Mouse (Mus musculus): ENCODE measurements around the gene Kctd12b. TPM values are rescaled to one million over a fixed set of nuclear protein-coding genes. Genes with fewer than 3 reads are reported as not detected.
"Not testable (repeated sequence)": the region's sequence is repeated elsewhere in the genome, so short reads cannot be mapped to it uniquely, and the experiment has no call there.

Kctd12b gene
- 4.0 and 4.8 TPM in 2 replicates for polyA plus RNA-seq (2015; fragmentation: Nextera tagmentation; extraction: Ambion mirVana)

- Histone ChIP-seq H3K4me2 (peak within 1 kb of the TSS; percentile 35), H3K4me3 (peak within 1 kb of the TSS; percentile 26), H3K36me3 (replicated peaks) (no peaks in the 10 kb centered on the region), H3K27ac (peak within 1 kb of the TSS; percentile 20; the same call in 1 of the 2 replicates), H3K9ac (no peak within 1 kb of the TSS), H3K27me3 (replicated peaks) (no peaks in the 10 kb centered on the region), H3K9me3 (no peaks in the 10 kb centered on the region), H3K4me1 (no peaks in the 10 kb centered on the region)
- WGBS = 23% methylated on average over 11 of the region's 11 CpGs
- 0 out of 2 replicates have a peak, but pooled peaks have one; percentile 48 for ATAC-seq (replicated peaks)
Measured at GRCm38 (mm10) chrX:153695782-153696395, at the start of gene Kctd12b. Kctd12b (minus strand) TSS chrX:153696391.

GRCm38 (mm10) chrX:153742493-153742892, 46.3 kb upstream of the Kctd12b start:
- Histone ChIP-seq H3K4me1 (no peaks in the 10 kb centered on the region), H3K36me3 (replicated peaks) (no peaks in the 10 kb centered on the region), H3K27ac (no peak overlapping the region), H3K27me3 (replicated peaks) (no peaks in the 10 kb centered on the region), H3K4me3 (no peak overlapping the region), H3K9ac (no peak overlapping the region), H3K4me2 (no peak overlapping the region), H3K9me3 (no peaks in the 10 kb centered on the region)
- 86% methylated on average over 3 of the region's 3 CpGs for WGBS
- ATAC-seq (replicated peaks) = no peak

- no peak overlapping the region for H3K4me2 ChIP-seq
- ATAC-seq (replicated peaks) = no peak
- H3K36me3 ChIP-seq (replicated peaks) = no peaks in the 10 kb centered on the region
- H3K27me3 ChIP-seq (replicated peaks) = no peaks in the 10 kb centered on the region
- H3K27ac ChIP-seq = no peak overlapping the region
- H3K9me3 ChIP-seq = no peaks in the 10 kb centered on the region
- H3K4me1 ChIP-seq = no peaks in the 10 kb centered on the region
- 77% methylated on average over 4 of the region's 4 CpGs for WGBS
- H3K4me3 ChIP-seq = no peak overlapping the region
- H3K9ac ChIP-seq = no peak overlapping the region
Measured at GRCm38 (mm10) chrX:153735697-153736096, 39.5 kb upstream of the Kctd12b start.

GRCm38 (mm10) chrX:153724400-153724799, 28.2 kb upstream of the Kctd12b start:
- 35% methylated on average over 3 of the region's 3 CpGs for WGBS
- peak; percentile 32; the same call in 1 of the 2 replicates for ATAC-seq (replicated peaks)

GRCm38 (mm10) chrX:153723110-153723916, 27.1 kb upstream of the Kctd12b start, which contains the start of gene Nbdy:
Nbdy (plus strand) TSS chrX:153723590.
- ATAC-seq (replicated peaks) = peak; percentile 97
- Histone ChIP-seq H3K9ac (peak within 1 kb of the TSS; percentile 61), H3K9me3 (no peaks in the 10 kb centered on the region), H3K27me3 (replicated peaks) (no peaks in the 10 kb centered on the region), H3K4me2 (peak within 1 kb of the TSS; percentile 54), H3K4me1 (0 out of 2 replicates have a peak, but pooled peaks cover 2% of the 10 kb centered on the region), H3K36me3 (replicated peaks) (no peaks in the 10 kb centered on the region), H3K4me3 (peak within 1 kb of the TSS; percentile 55), H3K27ac (peak within 1 kb of the TSS; percentile 87)
- WGBS = 20% methylated on average over 32 of the region's 32 CpGs

More at GRCm38 (mm10) chrX:153724400-153724799, 28.2 kb upstream of the Kctd12b start:
- Histone ChIP-seq H3K36me3 (replicated peaks) (no peaks in the 10 kb centered on the region), H3K9ac (0 out of 2 replicates have a peak overlapping the region, but pooled peaks have one; percentile 22), H3K27me3 (replicated peaks) (no peaks in the 10 kb centered on the region), H3K4me1 (0 out of 2 replicates have a peak, but pooled peaks cover 2% of the 10 kb centered on the region), H3K4me3 (peak overlapping the region; percentile 55), H3K4me2 (peak overlapping the region; percentile 54), H3K27ac (0 out of 2 replicates have a peak overlapping the region, but pooled peaks have one; percentile 50), H3K9me3 (no peaks in the 10 kb centered on the region)

GRCm38 (mm10) chrX:153719602-153720001, 23.4 kb upstream of the Kctd12b start:
- Histone ChIP-seq H3K4me3 (no peak overlapping the region), H3K4me2 (no peak overlapping the region), H3K27me3 (replicated peaks) (no peaks in the 10 kb centered on the region), H3K9ac (no peak overlapping the region), H3K9me3 (no peaks in the 10 kb centered on the region), H3K27ac (no peak overlapping the region), H3K36me3 (replicated peaks) (no peaks in the 10 kb centered on the region), H3K4me1 (no peaks in the 10 kb centered on the region)
- no peak for ATAC-seq (replicated peaks)
- 32% methylated on average over 4 of the region's 4 CpGs for WGBS

- no peaks in the 10 kb centered on the region for H3K27me3 ChIP-seq (replicated peaks)
- no peak for ATAC-seq (replicated peaks)
Measured at GRCm38 (mm10) chrX:153716716-153717115, 20.5 kb upstream of the Kctd12b start.

GRCm38 (mm10) chrX:153707735-153708134, 11.5 kb upstream of the Kctd12b start:
- WGBS = 25% methylated on average over 4 of the region's 4 CpGs
- no peaks in the 10 kb centered on the region for H3K4me1 ChIP-seq
- no peaks in the 10 kb centered on the region for H3K27me3 ChIP-seq (replicated peaks)
- H3K4me2 ChIP-seq = no peak overlapping the region
- H3K9me3 ChIP-seq = no peaks in the 10 kb centered on the region
- H3K4me3 ChIP-seq = no peak overlapping the region
- no peak overlapping the region for H3K27ac ChIP-seq
- peak; percentile 75 for ATAC-seq (replicated peaks)
- no peak overlapping the region for H3K9ac ChIP-seq
- no peaks in the 10 kb centered on the region for H3K36me3 ChIP-seq (replicated peaks)

More at GRCm38 (mm10) chrX:153716716-153717115, 20.5 kb upstream of the Kctd12b start:
- no peaks in the 10 kb centered on the region for H3K9me3 ChIP-seq
- H3K36me3 ChIP-seq (replicated peaks) = no peaks in the 10 kb centered on the region
- H3K4me1 ChIP-seq = no peaks in the 10 kb centered on the region
- H3K4me2 ChIP-seq = no peak overlapping the region
- H3K9ac ChIP-seq = no peak overlapping the region
- no peak overlapping the region for H3K27ac ChIP-seq
- H3K4me3 ChIP-seq = no peak overlapping the region
- WGBS = 89% methylated on average over 2 of the region's 2 CpGs

GRCm38 (mm10) chrX:153700463-153700862, 4.3 kb upstream of the Kctd12b start:
- no peak overlapping the region for H3K4me2 ChIP-seq
- no peaks in the 10 kb centered on the region for H3K36me3 ChIP-seq (replicated peaks)
- H3K4me3 ChIP-seq = no peak overlapping the region
- H3K9me3 ChIP-seq = no peaks in the 10 kb centered on the region
- no peak for ATAC-seq (replicated peaks)
- H3K27me3 ChIP-seq (replicated peaks) = no peaks in the 10 kb centered on the region
- H3K27ac ChIP-seq = no peak overlapping the region
- no peak overlapping the region for H3K9ac ChIP-seq
- no peaks in the 10 kb centered on the region for H3K4me1 ChIP-seq
- 72% methylated on average over 3 of the region's 3 CpGs for WGBS

GRCm38 (mm10) chrX:153668233-153668632, 28.0 kb downstream of the Kctd12b start:
- H3K4me2 ChIP-seq; H3K9me3 ChIP-seq; H3K4me1 ChIP-seq; H3K27ac ChIP-seq; H3K27me3 ChIP-seq (replicated peaks); H3K36me3 ChIP-seq (replicated peaks); ATAC-seq (replicated peaks); H3K4me3 ChIP-seq; H3K9ac ChIP-seq: not testable (repeated sequence)
- WGBS = 47% methylated on average over 2 of the region's 2 CpGs

GRCm38 (mm10) chrX:153664903-153665302, 31.3 kb downstream of the Kctd12b start:
- H3K4me2 ChIP-seq = no peak overlapping the region
- WGBS = 81% methylated on average over 3 of the region's 3 CpGs
- no peak for ATAC-seq (replicated peaks)

GRCm38 (mm10) chrX:153656949-153657348, 39.2 kb downstream of the Kctd12b start:
- Histone ChIP-seq H3K4me3 (no peak overlapping the region), H3K4me2 (no peak overlapping the region), H3K27me3 (replicated peaks) (no peaks in the 10 kb centered on the region), H3K27ac (no peak overlapping the region), H3K4me1 (no peaks in the 10 kb centered on the region), H3K9ac (no peak overlapping the region), H3K9me3 (no peaks in the 10 kb centered on the region), H3K36me3 (replicated peaks) (no peaks in the 10 kb centered on the region)
- WGBS = 69% methylated on average over 3 of the region's 3 CpGs
- no peak for ATAC-seq (replicated peaks)

More at GRCm38 (mm10) chrX:153664903-153665302, 31.3 kb downstream of the Kctd12b start:
- Histone ChIP-seq H3K9ac (no peak overlapping the region), H3K4me1 (no peaks in the 10 kb centered on the region), H3K4me3 (no peak overlapping the region), H3K27me3 (replicated peaks) (no peaks in the 10 kb centered on the region), H3K36me3 (replicated peaks) (no peaks in the 10 kb centered on the region), H3K9me3 (no peaks in the 10 kb centered on the region), H3K27ac (no peak overlapping the region)
